Mouse (Mus musculus) liver, embryonic 11.5 days (tissue): ENCODE data around the gene Lrrtm4. TPM values are rescaled to one million over a fixed set of nuclear protein-coding genes. Genes with fewer than 3 reads are reported as not detected.

ENCODE experiments used
- ATAC-seq: fragments of 200-750 bp; cut with Nextera tagmentation; replicated peaks from 2 replicates; pipeline ENCODE4 v1.8.0; 2017; ENCODE audit warnings: moderate number of reproducible peaks, mild to moderate bottlenecking, moderate TSS enrichment, moderate library complexity; ENCODE audit not compliant: low FRiP score
- DNase-seq: peaks from one replicate; pipeline ENCODE4 v3.0.0-alpha.2; 2017; ENCODE audit warnings: low spot score
- H3K27ac ChIP-seq: fragments of 300-500 bp; sonication (generic); 2 replicates; pipeline ENCODE4 v1.5.1; 2014; ENCODE audit warnings: mild to moderate bottlenecking, low read depth, low read length, control low read depth
- H3K27me3 ChIP-seq: fragments of 300-500 bp; sonication (generic); replicated peaks from 2 replicates; pipeline ENCODE4 v1.6.1; 2014; ENCODE audit warnings: low read length, mixed read lengths; ENCODE audit not compliant: control insufficient read depth, insufficient read depth
- H3K36me3 ChIP-seq: fragments of 300-500 bp; sonication (generic); 2 replicates; pipeline ENCODE4 v1.6.1; 2014; ENCODE audit warnings: mild to moderate bottlenecking, low read length, moderate library complexity, mixed read lengths; ENCODE audit not compliant: control insufficient read depth, insufficient read depth
- H3K4me1 ChIP-seq: fragments of 300-500 bp; sonication (generic); replicated peaks from 2 replicates; pipeline ENCODE4 v1.6.1; 2014; ENCODE audit warnings: low read length, mixed read lengths; ENCODE audit not compliant: control insufficient read depth, insufficient read depth
- H3K4me2 ChIP-seq: fragments of 300-500 bp; sonication (generic); 2 replicates; pipeline ENCODE4 v1.6.1; 2014; ENCODE audit warnings: mild to moderate bottlenecking, control low read depth, moderate library complexity
- H3K4me3 ChIP-seq: fragments of 300-500 bp; sonication (generic); 2 replicates; pipeline ENCODE4 v1.5.1; 2014; ENCODE audit warnings: low read depth, low read length, control low read depth
- H3K9ac ChIP-seq: fragments of 300-500 bp; sonication (generic); 2 replicates; pipeline ENCODE4 v1.6.1; 2014; ENCODE audit warnings: low read depth, low read length, control low read depth
- H3K9me3 ChIP-seq: fragments of 300-500 bp; sonication (generic); 2 replicates; pipeline ENCODE4 v1.6.1; 2016; ENCODE audit warnings: low read length, inconsistent platforms, mixed read lengths; ENCODE audit not compliant: control insufficient read depth
- WGBS: fragments of 180-500 bp; shearing (Covaris S2); extraction: QIAGEN DNeasy Blood & Tissue Kit; methylation state at CpG from one replicate; pipeline ENCODE4 v1.1.7; 2014; 5-methylcytosine and 5-hydroxymethylcytosine counted together
- polyA plus RNA-seq: library from polyadenylated mRNA; unstranded; fragments of >200 nt; fragmentation: Nextera tagmentation; extraction: Ambion mirVana; gene quantifications from 2 replicates; pipeline ENCODE4 v1.2.1, GENCODE M21; 2014

Gene Lrrtm4
- polyA plus RNA-seq, 1 experiment from 2014 or later, result 0.19 TPM

- ATAC-seq, result no peak
- no peak overlapping the region for H3K4me2 ChIP-seq
- H3K27ac ChIP-seq, result no peak overlapping the region
- no peaks in the 10 kb centered on the region for H3K27me3 ChIP-seq
- no peak overlapping the region for H3K4me3 ChIP-seq
- H3K9ac ChIP-seq, result no peak overlapping the region
- no peaks in the 10 kb centered on the region for H3K9me3 ChIP-seq
- H3K36me3 ChIP-seq, result no peaks in the 10 kb centered on the region
- no peaks in the 10 kb centered on the region for H3K4me1 ChIP-seq
- 86% methylated on average over 1 of the region's 1 CpGs for WGBS
- no peak for DNase-seq
These were observed 107.7 kb downstream of the Lrrtm4 start for GRCm38 (mm10) chr6:80126419-80126818.

- Histone ChIP-seq H3K27me3 (no peaks in the 10 kb centered on the region), H3K4me2 (no peak overlapping the region), H3K36me3 (no peaks in the 10 kb centered on the region), H3K9ac (no peak overlapping the region), H3K4me1 (no peaks in the 10 kb centered on the region), H3K27ac (no peak overlapping the region), H3K4me3 (no peak overlapping the region), H3K9me3 (no peaks in the 10 kb centered on the region)
- WGBS, result 73% methylated on average over 4 of the region's 4 CpGs
- DNase-seq (no peak), ATAC-seq (no peak)
These were observed 143.9 kb downstream of the Lrrtm4 start for GRCm38 (mm10) chr6:80162585-80162984.

- DNase-seq, result no peak
- H3K27ac ChIP-seq, result no peak overlapping the region
- ATAC-seq, result no peak
- 86% methylated on average over 1 of the region's 1 CpGs for whole genome bisulfite sequencing
- H3K4me3 ChIP-seq, result no peak overlapping the region
- H3K9ac ChIP-seq, result no peak overlapping the region
- no peaks in the 10 kb centered on the region for H3K27me3 ChIP-seq
- no peaks in the 10 kb centered on the region for H3K36me3 ChIP-seq
- no peaks in the 10 kb centered on the region for H3K4me1 ChIP-seq
- no peaks in the 10 kb centered on the region for H3K9me3 ChIP-seq
- H3K4me2 ChIP-seq, result no peak overlapping the region
These were observed 163.2 kb downstream of the Lrrtm4 start for GRCm38 (mm10) chr6:80181916-80182315.

- no peaks in the 10 kb centered on the region for H3K36me3 ChIP-seq
- ATAC-seq, result no peak
- DNase-seq, result no peak
- no peaks in the 10 kb centered on the region for H3K27me3 ChIP-seq
- H3K9ac ChIP-seq, result no peak overlapping the region
- H3K4me2 ChIP-seq, result no peak overlapping the region
- H3K27ac ChIP-seq, result no peak overlapping the region
- WGBS, result 85% methylated on average over 2 of the region's 2 CpGs
- H3K4me1 ChIP-seq, result no peaks in the 10 kb centered on the region
- H3K4me3 ChIP-seq, result no peak overlapping the region
- no peaks in the 10 kb centered on the region for H3K9me3 ChIP-seq
These were observed 163.7 kb downstream of the Lrrtm4 start for GRCm38 (mm10) chr6:80182353-80182752.

- Histone ChIP-seq H3K27me3 (no peaks in the 10 kb centered on the region), H3K4me1 (no peaks in the 10 kb centered on the region), H3K4me3 (no peak overlapping the region), H3K36me3 (no peaks in the 10 kb centered on the region), H3K9me3 (no peaks in the 10 kb centered on the region), H3K9ac (no peak overlapping the region), H3K4me2 (no peak overlapping the region), H3K27ac (no peak overlapping the region)
- DNase-seq (no peak), ATAC-seq (no peak)
- WGBS, result 73% methylated on average over 6 of the region's 6 CpGs
These were observed 166.9 kb downstream of the Lrrtm4 start for GRCm38 (mm10) chr6:80185489-80186113.

GRCm38 (mm10) chr6:80186791-80187190 lies 168.1 kb downstream of the Lrrtm4 start:
- H3K27ac ChIP-seq, result no peak overlapping the region
- no peaks in the 10 kb centered on the region for H3K9me3 ChIP-seq
- ATAC-seq (no peak), DNase-seq (no peak)
- H3K4me1 ChIP-seq, result no peaks in the 10 kb centered on the region
- H3K36me3 ChIP-seq, result no peaks in the 10 kb centered on the region
- no peak overlapping the region for H3K4me2 ChIP-seq
- H3K4me3 ChIP-seq, result no peak overlapping the region
- no peaks in the 10 kb centered on the region for H3K27me3 ChIP-seq
- WGBS, result 61% methylated on average over 1 of the region's 1 CpGs
- no peak overlapping the region for H3K9ac ChIP-seq

- 62% methylated on average over 2 of the region's 2 CpGs for WGBS
- Histone ChIP-seq H3K9ac (no peak overlapping the region), H3K4me2 (no peak overlapping the region), H3K9me3 (no peaks in the 10 kb centered on the region), H3K4me3 (no peak overlapping the region), H3K27ac (no peak overlapping the region), H3K36me3 (no peaks in the 10 kb centered on the region), H3K4me1 (no peaks in the 10 kb centered on the region), H3K27me3 (no peaks in the 10 kb centered on the region)
- DNase-seq, result no peak
- ATAC-seq, result no peak
These were observed 190.8 kb downstream of the Lrrtm4 start for GRCm38 (mm10) chr6:80209476-80209875.

- ATAC-seq, result no peak
- Histone ChIP-seq H3K27ac (no peak overlapping the region), H3K9me3 (no peaks in the 10 kb centered on the region), H3K4me2 (no peak overlapping the region), H3K27me3 (no peaks in the 10 kb centered on the region), H3K9ac (no peak overlapping the region), H3K36me3 (no peaks in the 10 kb centered on the region), H3K4me1 (no peaks in the 10 kb centered on the region), H3K4me3 (no peak overlapping the region)
- 92% methylated on average over 5 of the region's 5 CpGs for WGBS
- no peak for DNase-seq
These were observed 191.6 kb downstream of the Lrrtm4 start for GRCm38 (mm10) chr6:80210281-80210680.

GRCm38 (mm10) chr6:80261595-80261994 lies 242.9 kb downstream of the Lrrtm4 start:
- H3K4me1 ChIP-seq, result no peaks in the 10 kb centered on the region
- WGBS, result 78% methylated on average over 1 of the region's 1 CpGs
- no peaks in the 10 kb centered on the region for H3K36me3 ChIP-seq
- H3K4me3 ChIP-seq, result no peak overlapping the region
- H3K9ac ChIP-seq, result no peak overlapping the region
- no peak overlapping the region for H3K4me2 ChIP-seq
- H3K27ac ChIP-seq, result no peak overlapping the region
- no peaks in the 10 kb centered on the region for H3K9me3 ChIP-seq
- ATAC-seq, result no peak
- H3K27me3 ChIP-seq, result no peaks in the 10 kb centered on the region
- DNase-seq, result no peak
